Mouse (Mus musculus) limb, embryonic 10.5 days (tissue): ENCODE data around the gene Tnfrsf1a. TPM values are rescaled to one million over a fixed set of nuclear protein-coding genes. Genes with fewer than 3 reads are reported as not detected.

ENCODE experiments used
- DNase-seq: peaks from one replicate; pipeline ENCODE4 v3.0.0-alpha.2; 2017; ENCODE audit warnings: low spot score
- H3K27ac ChIP-seq: fragments of 300-500 bp; sonication (generic); 2 replicates; pipeline ENCODE4 v1.5.1; 2016; ENCODE audit warnings: mild to moderate bottlenecking
- H3K27me3 ChIP-seq: fragments of 300-500 bp; sonication (generic); 2 replicates; pipeline ENCODE4 v1.6.1; 2016; ENCODE audit warnings: low read depth, mild to moderate bottlenecking; ENCODE audit not compliant: poor library complexity, severe bottlenecking
- H3K36me3 ChIP-seq: fragments of 300-500 bp; sonication (generic); 2 replicates; pipeline ENCODE4 v1.6.1; 2016; ENCODE audit warnings: mild to moderate bottlenecking, moderate library complexity
- H3K4me1 ChIP-seq: fragments of 300-500 bp; sonication (generic); 2 replicates; pipeline ENCODE4 v1.6.1; 2016
- H3K4me3 ChIP-seq: fragments of 300-500 bp; sonication (generic); 2 replicates; pipeline ENCODE4 v1.5.1; 2016; ENCODE audit warnings: mild to moderate bottlenecking, moderate library complexity
- H3K9me3 ChIP-seq: fragments of 300-500 bp; sonication (generic); replicated peaks from 2 replicates; pipeline ENCODE4 v1.6.1; 2016; ENCODE audit warnings: mild to moderate bottlenecking
- WGBS: fragments of 180-500 bp; shearing (Covaris S2); methylation state at CpG from one replicate; pipeline ENCODE4 v1.1.7; 2016; 5-methylcytosine and 5-hydroxymethylcytosine counted together
- polyA plus RNA-seq: library from polyadenylated mRNA; unstranded; fragments of >200 nt; fragmentation: Nextera tagmentation; extraction: Ambion mirVana; gene quantifications from 2 replicates; pipeline ENCODE4 v1.2.1, GENCODE M21; 2016

The Tnfrsf1a gene
- polyA plus RNA-seq, 1 experiment from 2014 or later: 41.8 TPM

DNA sequence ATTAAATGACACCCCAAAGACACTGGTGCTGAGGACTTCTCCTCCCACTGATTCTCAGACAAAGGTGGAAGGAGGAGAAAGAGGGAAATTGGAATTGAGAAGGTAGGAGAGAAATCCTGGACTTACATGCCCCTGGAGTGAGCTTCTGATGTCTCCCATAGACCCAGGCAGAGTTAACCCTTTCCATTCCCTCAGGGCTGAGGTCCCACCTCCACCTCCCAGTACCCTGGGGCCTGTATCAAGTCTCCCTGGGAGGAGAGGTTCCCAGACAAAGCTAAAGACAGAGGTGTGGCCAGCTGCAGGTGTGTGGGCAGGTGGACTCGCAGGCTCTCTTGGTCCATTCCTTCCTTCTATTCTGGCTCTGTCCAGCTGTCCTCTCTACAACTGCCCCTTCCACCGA, 32.9 kb downstream of the Tnfrsf1a start:
- Histone ChIP-seq H3K36me3 (no peaks in the 10 kb centered on the region), H3K27me3 (peaks cover 72% of the 10 kb centered on the region), H3K9me3 (no peaks in the 10 kb centered on the region), H3K4me3 (no peak overlapping the region), H3K27ac (no peak overlapping the region), H3K4me1 (peaks cover 35% of the 10 kb centered on the region)
- DNase-seq: no peak
- 70% methylated on average over 2 of the region's 2 CpGs for WGBS

DNA sequence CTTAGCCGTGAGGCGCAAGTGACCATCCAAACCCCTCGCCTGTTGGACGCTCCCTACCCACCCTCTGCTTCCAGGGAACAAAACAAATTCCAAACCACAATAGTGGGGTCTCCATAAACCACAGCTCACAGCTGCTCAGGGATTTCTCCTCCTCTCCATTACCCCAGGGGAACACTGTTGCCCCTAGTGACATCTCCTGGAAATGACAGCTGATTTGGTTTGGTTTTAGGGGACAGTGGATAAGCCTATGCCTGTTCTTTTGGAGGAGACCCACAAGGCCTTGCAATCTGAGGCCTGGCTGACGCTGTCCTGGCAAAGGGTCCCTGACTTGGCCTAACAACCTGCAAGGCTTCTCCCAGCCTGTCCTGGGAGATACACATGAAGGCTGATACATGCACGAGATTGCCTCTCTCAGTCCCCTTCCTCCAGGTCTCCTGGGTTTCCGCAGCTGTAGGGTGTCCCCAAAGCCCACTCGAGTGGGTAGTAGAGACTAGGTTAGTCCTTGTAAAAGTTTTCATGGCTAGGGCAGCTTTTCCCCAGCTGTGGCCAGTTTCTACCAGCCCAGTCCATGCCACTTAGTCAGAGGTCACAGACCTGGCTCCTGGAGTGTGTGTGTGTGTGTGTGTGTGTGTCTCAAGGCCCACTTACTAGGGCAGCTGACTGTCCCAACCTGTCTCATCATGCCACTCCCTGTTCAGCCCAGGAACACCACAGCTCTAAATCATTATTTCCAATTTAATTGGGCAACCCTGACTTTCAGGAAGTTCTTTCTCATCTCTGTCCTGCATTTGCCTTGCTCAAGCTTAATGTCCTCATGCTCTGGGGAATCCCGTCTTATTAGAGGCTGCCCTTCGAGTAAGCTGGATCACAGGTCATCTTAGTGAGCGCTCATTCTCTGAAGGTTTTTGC, 36.2 kb downstream of the Tnfrsf1a start:
- no peak for DNase-seq
- Histone ChIP-seq H3K4me3 (no peak overlapping the region), H3K27ac (no peak overlapping the region), H3K36me3 (no peaks in the 10 kb centered on the region), H3K4me1 (peaks cover 12% of the 10 kb centered on the region), H3K9me3 (no peaks in the 10 kb centered on the region), H3K27me3 (peaks cover 39% of the 10 kb centered on the region)
- WGBS: 64% methylated on average over 11 of the region's 11 CpGs

DNA sequence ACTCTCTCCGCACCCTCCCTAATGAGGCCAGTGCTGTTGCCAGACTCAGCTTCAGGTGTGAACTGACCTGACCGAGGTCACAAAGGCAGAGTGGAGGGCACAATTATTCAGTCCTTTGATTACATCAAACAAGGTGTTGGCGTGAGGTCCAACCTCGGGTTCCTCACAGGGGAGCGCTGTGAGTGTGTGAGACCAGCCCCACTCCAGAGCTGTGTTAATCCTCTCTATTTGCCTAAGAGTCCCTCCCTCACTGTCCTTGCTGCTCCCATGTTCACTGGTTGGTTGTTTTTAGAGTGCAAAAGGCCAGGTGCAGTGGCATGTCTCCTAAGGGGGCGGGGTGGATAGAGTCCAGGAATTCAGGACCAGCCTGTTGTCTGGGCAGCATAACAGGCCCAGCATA, 36.9 kb downstream of the Tnfrsf1a start:
- Histone ChIP-seq H3K27me3 (peaks cover 32% of the 10 kb centered on the region), H3K27ac (no peak overlapping the region), H3K4me1 (peaks cover 5% of the 10 kb centered on the region), H3K4me3 (no peak overlapping the region), H3K9me3 (no peaks in the 10 kb centered on the region), H3K36me3 (no peaks in the 10 kb centered on the region)
- DNase-seq: no peak
- 50% methylated on average over 6 of the region's 6 CpGs for WGBS

DNA sequence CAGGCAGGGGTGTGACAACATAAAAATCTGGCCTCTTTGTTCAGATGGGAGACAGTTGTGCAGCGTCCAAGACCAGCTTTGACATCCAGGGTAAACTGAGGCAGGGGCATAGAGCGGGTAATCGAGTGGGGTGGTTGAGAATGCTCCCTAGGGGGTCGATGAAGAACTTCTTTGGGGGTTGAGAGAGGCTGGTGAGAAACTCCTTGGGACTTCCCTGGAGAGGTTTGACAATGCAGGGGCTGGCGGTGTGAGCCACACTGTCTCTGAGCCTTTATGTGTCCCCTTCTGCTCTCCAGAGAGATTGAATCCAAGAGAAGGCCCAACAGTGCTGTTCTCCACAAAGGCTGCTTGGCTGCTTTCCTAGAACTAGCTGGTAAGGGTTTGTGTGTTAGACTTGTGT, 40.7 kb downstream of the Tnfrsf1a start:
- Histone ChIP-seq H3K27ac (no peak overlapping the region), H3K27me3 (no peaks in the 10 kb centered on the region), H3K9me3 (no peaks in the 10 kb centered on the region), H3K4me3 (no peak overlapping the region), H3K4me1 (0 out of 2 replicates have a peak, but pooled peaks cover 4% of the 10 kb centered on the region), H3K36me3 (no peaks in the 10 kb centered on the region)
- WGBS: 83% methylated on average over 5 of the region's 5 CpGs
- DNase-seq: no peak

DNA sequence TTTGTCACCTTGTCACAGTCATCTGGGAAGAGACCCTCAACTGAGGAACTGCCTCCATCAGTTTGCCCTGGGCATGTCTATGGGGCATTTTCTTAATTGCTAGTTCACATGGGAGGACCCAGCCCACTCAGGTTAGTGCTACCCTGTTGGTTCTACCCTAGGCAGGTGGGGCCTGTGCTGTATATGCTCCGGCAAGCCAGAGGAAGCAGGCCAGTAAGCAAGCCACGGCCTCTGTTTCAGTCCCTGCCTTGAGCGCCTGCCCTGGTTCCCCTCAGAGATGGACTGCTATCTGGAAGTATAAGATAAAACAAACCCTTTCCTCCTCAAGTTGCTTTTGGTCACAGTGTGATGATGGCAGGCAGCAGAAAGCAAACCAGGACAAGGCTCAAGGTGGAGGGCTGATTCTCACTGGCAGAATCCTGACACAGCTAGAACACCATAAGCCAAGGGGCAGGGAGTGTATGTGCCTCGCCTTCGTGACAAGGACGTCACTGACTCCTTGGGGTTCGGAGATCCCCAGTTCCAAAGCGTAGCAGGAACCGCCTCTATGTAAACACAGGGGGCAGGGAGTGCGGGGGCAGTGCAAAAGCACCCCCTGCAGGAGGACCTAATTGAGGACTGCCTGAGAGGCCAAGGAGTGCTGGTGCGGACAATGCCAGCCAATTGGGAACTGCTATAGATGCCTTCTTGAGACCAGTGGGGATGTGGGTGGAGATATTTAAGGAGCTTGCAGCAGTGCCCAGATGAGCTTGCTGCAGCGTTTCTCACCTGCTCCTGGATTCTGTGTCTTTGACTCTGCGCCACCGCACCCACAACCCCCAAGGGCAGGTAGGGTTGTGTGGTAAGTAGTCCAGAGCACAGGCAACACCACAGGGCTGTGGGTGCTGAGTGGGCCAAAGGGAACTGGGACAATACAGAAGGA, 56.6 kb downstream of the Tnfrsf1a start:
- Histone ChIP-seq H3K27ac (no peak overlapping the region), H3K4me3 (no peak overlapping the region), H3K27me3 (no peaks in the 10 kb centered on the region), H3K9me3 (no peaks in the 10 kb centered on the region), H3K4me1 (no peaks in the 10 kb centered on the region), H3K36me3 (no peaks in the 10 kb centered on the region)
- WGBS: 68% methylated on average over 14 of the region's 14 CpGs
- no peak for DNase-seq

DNA sequence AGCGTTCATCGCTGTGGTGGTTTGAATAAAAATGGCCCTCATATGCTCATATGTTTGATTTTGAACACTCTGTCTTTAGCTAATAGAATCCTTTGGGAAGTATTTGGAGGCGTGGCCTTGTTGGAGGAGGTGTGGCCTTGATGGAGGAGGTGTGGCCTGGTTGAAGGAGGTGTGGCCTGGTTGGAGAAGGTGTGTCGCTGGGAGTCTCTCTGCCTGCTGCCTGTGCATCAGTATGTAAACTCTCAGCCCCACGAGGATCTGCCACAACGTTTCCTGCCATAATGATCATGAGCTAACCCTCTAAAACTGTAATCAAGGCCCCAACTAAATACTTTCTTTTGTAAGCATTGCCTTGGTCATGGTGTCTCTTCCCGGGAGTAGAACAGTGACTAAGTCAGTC, 58.1 kb downstream of the Tnfrsf1a start:
- Histone ChIP-seq H3K27me3 (no peaks in the 10 kb centered on the region), H3K36me3 (no peaks in the 10 kb centered on the region), H3K9me3 (no peaks in the 10 kb centered on the region), H3K4me1 (0 out of 2 replicates have a peak, but pooled peaks cover 6% of the 10 kb centered on the region), H3K4me3 (no peak overlapping the region), H3K27ac (no peak overlapping the region)
- 85% methylated on average over 7 of the region's 7 CpGs for WGBS
- DNase-seq: no peak

DNA sequence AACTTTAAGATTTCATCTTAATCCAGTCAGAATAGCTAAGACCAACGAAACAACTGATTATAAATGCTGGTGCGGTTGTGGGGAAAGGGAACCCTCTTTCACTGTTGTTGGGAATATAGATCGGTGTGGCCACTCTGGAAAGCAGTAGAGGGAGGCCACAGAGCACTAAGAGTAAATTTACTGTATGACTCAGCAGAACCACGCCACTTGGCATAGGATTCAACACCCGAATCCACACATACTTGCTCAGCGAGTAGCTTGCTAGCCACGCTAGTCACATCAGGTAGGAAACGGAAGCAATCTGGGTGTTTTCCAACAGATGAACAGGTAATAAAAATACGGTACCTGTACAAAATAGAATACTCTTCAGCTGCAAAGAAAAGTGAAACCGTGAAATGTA, 58.5 kb downstream of the Tnfrsf1a start:
- no peaks in the 10 kb centered on the region for H3K9me3 ChIP-seq
- no peaks in the 10 kb centered on the region for H3K27me3 ChIP-seq
- 93% methylated on average over 10 of the region's 10 CpGs for WGBS
- no peak overlapping the region for H3K4me3 ChIP-seq
- no peak for DNase-seq
- no peaks in the 10 kb centered on the region for H3K36me3 ChIP-seq
- H3K27ac ChIP-seq: no peak overlapping the region
- H3K4me1 ChIP-seq: 0 out of 2 replicates have a peak, but pooled peaks cover 6% of the 10 kb centered on the region

DNA sequence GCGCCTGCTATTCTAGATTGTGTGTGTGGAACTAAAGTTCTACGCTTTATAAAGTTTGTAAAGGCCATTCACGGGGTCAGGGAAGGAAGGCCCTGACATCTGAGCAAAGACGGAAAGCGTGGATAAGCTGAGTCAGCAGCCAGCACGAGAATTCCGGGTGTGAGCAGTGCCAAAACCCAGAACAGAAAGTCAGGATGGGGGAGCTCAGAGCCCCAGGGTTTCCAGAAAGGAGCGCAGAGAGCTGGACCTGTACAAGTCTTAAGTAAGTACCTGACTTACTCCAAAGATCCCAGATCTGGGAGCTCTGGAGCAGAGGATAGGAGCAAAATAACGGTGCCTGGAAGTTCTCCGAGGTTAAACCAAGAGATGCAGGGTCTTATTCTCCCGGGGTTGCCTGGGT, 61.4 kb downstream of the Tnfrsf1a start:
- no peak overlapping the region for H3K27ac ChIP-seq
- no peaks in the 10 kb centered on the region for H3K27me3 ChIP-seq
- H3K4me1 ChIP-seq: 0 out of 2 replicates have a peak, but pooled peaks cover 6% of the 10 kb centered on the region
- H3K9me3 ChIP-seq: no peaks in the 10 kb centered on the region
- H3K36me3 ChIP-seq: no peaks in the 10 kb centered on the region
- 78% methylated on average over 11 of the region's 11 CpGs for WGBS
- DNase-seq: no peak
- no peak overlapping the region for H3K4me3 ChIP-seq

DNA sequence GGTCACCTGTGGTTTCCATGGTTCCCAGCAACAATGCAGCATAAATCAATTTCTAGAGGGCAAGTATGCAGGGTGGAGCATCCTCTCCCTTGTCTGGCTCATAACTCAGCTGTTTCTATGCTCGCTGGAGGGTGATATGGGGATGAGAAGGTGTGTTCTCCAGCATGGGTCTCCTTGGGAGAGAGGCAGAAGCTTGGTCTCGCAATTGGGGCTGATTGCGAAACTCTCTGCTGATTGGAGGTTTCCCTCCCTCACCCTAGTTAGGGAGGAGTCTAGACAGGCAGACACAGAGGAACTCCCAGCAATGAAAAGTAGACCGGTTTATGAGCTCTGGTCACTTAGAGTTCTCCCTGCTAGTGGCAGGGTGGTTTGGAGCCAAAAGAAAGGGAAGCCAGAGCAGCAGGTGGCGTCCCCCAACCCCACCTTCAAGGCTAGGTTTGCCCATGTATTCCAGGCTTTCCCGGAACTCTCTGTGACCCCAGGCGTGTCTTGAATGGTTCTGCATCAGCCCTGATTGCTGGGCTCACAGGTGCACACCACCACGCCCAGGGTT, 61.9 kb downstream of the Tnfrsf1a start:
- no peak overlapping the region for H3K4me3 ChIP-seq
- H3K27me3 ChIP-seq: no peaks in the 10 kb centered on the region
- H3K4me1 ChIP-seq: 0 out of 2 replicates have a peak, but pooled peaks cover 6% of the 10 kb centered on the region
- WGBS: 63% methylated on average over 8 of the region's 8 CpGs
- no peaks in the 10 kb centered on the region for H3K36me3 ChIP-seq
- no peaks in the 10 kb centered on the region for H3K9me3 ChIP-seq
- no peak overlapping the region for H3K27ac ChIP-seq
- no peak for DNase-seq

DNA sequence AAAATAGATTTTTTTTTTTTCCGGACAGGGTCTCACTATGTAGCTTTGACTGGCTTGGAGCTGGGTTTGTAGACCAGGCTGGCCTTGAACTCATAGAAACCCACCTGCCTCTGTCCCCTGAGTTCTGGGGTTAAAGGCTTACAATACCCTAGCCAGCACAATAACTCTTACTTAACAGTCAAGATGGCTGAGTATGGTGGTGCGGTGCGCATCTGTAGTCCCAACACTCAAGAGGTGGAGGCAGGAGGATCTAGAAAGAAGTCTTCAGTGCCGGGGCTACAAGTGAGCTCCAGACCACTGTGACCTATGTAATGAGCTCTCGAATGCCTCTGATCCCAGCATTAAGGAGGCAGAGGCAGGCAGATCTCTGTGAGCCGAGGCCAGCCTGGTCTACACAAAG, 62.5 kb downstream of the Tnfrsf1a start:
- Histone ChIP-seq H3K27ac (no peak overlapping the region), H3K27me3 (no peaks in the 10 kb centered on the region), H3K36me3 (no peaks in the 10 kb centered on the region), H3K4me3 (no peak overlapping the region), H3K9me3 (no peaks in the 10 kb centered on the region), H3K4me1 (0 out of 2 replicates have a peak, but pooled peaks cover 6% of the 10 kb centered on the region)
- no peak for DNase-seq
- whole genome bisulfite sequencing: 91% methylated on average over 6 of the region's 6 CpGs
